Mouse (Mus musculus): ENCODE measurements around the gene Smim10l1. TPM values are rescaled to one million over a fixed set of nuclear protein-coding genes. Genes with fewer than 3 reads are reported as not detected.
A peak's percentile ranks its signal among the peaks of the same experiment; 100 is the strongest.

Gene Smim10l1
- 116 and 136 TPM in 2 replicates for polyA plus RNA-seq (2015; fragmentation: Nextera tagmentation; extraction: Ambion mirVana)

- peak within 1 kb of the TSS; percentile 61 for H3K4me2 ChIP-seq
- H3K9ac ChIP-seq (replicated peaks), result peak within 1 kb of the TSS; percentile 88
- H3K27ac ChIP-seq (replicated peaks), result peak within 1 kb of the TSS; percentile 99
- peaks cover 6% of the 10 kb centered on the region; the same call in 1 of the 2 replicates for H3K36me3 ChIP-seq
- peak within 1 kb of the TSS; percentile 73 for H3K4me3 ChIP-seq (replicated peaks)
- no peaks in the 10 kb centered on the region for H3K27me3 ChIP-seq (replicated peaks)
- H3K4me1 ChIP-seq, result peaks cover 6% of the 10 kb centered on the region
- H3K9me3 ChIP-seq (replicated peaks), result no peaks in the 10 kb centered on the region
- no peak for ATAC-seq (ENCODE audit: low FRiP score)
Observed at GRCm38 (mm10) chr6:133104609-133104921, at the start of gene Smim10l1. Smim10l1 (plus strand) TSS chr6:133104909.

DNA sequence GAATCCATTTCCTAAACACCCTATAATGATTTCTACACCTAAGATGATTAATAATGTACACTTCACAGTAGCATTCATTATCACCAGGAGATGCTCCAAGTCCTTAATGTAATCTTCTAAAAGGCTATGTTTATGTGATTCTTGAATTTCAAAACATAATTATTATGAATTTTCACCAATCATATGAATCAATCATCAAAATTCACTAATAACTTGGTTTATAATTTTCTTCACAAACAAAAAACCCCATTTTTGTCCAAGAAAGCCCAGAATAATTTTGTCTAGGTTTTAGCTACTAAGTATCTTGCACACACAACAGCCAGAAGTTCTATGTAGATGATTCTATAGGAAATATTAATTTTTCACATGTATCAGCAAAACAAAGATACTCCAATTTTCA lies 49.0 kb upstream of the Smim10l1 start, which contains the start of gene Tas2r140:
Tas2r140 (minus strand) TSS at position 101 of the 400 bp plus-strand sequence.
- no peak within 1 kb of the TSS for H3K9ac ChIP-seq (replicated peaks)
- ATAC-seq (ENCODE audit: low FRiP score), result no peak
- H3K4me3 ChIP-seq (replicated peaks), result no peak within 1 kb of the TSS

DNA sequence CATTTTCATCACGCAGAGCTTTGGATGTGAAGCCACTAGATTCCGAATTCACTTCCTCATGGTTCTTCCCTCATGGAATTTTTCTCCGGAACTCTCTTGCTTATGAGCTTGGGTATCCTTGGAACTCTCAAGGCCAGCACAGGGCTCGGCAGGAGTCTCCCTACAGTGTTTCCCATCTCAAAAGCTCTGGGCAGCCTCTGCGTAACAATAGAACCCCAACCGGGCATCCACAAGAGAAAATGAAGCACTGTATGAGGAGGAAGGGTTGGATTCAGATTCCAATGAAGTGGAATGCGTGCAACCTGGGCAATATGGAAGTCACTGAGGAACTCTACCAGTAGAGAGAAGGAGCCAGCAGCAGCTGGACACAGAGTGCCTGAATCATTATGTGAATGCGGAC lies 12.5 kb upstream of the Smim10l1 start:
- 81% methylated on average over 8 of the region's 8 CpGs for WGBS
- H3K4me2 ChIP-seq, result no peak overlapping the region
- H3K27me3 ChIP-seq (replicated peaks), result no peaks in the 10 kb centered on the region
- no peak overlapping the region for H3K4me3 ChIP-seq (replicated peaks)
- H3K4me1 ChIP-seq, result no peaks in the 10 kb centered on the region
- H3K27ac ChIP-seq (replicated peaks), result no peak overlapping the region
- ATAC-seq (ENCODE audit: low FRiP score), result no peak
- no peak overlapping the region for H3K9ac ChIP-seq (replicated peaks)
- no peaks in the 10 kb centered on the region for H3K9me3 ChIP-seq (replicated peaks)
- no peaks in the 10 kb centered on the region for H3K36me3 ChIP-seq

More for the DNA sequence above, 49.0 kb upstream of the Smim10l1 start, which contains the start of gene Tas2r140:
- Histone ChIP-seq H3K4me1 (no peaks in the 10 kb centered on the region), H3K36me3 (no peaks in the 10 kb centered on the region), H3K4me2 (no peak within 1 kb of the TSS), H3K27me3 (replicated peaks) (no peaks in the 10 kb centered on the region), H3K27ac (replicated peaks) (no peak within 1 kb of the TSS), H3K9me3 (replicated peaks) (no peaks in the 10 kb centered on the region)

- Histone ChIP-seq H3K9me3 (replicated peaks) (no peaks in the 10 kb centered on the region), H3K9ac (replicated peaks) (no peak overlapping the region), H3K4me1 (peaks cover 6% of the 10 kb centered on the region), H3K4me3 (replicated peaks) (no peak overlapping the region), H3K4me2 (no peak overlapping the region), H3K27me3 (replicated peaks) (no peaks in the 10 kb centered on the region), H3K36me3 (no peaks in the 10 kb centered on the region), H3K27ac (replicated peaks) (no peak overlapping the region)
- ATAC-seq (ENCODE audit: low FRiP score), result no peak
- 48% methylated on average over 1 of the region's 1 CpGs for WGBS
Observed at GRCm38 (mm10) chr6:133102430-133102829, 2.3 kb upstream of the Smim10l1 start.

DNA sequence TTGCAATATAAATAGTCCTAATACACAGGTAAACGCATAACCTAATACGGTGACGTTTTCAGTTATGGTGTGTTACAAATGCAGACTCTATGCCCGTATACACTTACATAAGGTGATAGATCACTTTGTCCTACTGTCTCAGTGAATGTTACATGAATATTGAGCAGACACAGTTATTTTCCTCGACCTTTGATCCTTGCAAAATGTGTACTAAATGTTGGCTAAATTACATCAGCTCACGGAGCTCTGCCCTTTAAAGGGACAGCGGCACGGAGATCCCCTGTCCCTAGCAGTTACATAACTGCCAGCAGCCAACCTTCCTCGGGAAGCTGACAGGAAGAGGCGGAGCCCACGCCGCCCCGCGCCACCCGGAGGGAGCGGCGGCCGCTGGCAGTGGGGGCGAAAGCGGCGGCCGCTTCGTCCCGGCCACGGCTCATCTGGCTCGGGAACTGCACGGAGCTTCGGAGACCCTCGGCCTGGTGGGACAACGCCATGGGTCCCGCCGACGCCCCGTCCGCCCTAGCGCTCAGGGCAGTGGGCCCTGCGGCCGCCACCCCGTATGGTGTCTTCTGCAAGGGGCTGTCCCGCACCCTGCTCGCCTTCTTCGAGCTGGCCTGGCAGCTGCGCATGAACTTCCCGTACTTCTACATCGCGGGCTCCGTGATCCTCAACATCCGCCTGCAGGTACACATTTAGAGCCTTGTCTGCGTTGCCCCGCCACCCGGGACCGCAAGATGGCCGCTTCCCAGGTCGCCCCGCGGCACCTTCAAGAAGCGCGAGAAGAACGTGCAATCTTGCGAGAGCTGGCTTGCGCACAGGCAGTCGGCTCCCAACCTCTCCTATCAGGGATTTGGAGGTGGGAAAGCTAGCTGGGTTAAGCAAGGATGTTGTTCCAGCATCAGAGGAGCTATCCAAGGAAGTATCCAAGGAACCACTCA lies 482 bp downstream of the Smim10l1 start:
- Histone ChIP-seq H3K27me3 (replicated peaks) (no peaks in the 10 kb centered on the region), H3K27ac (replicated peaks) (peak overlapping the region; percentile 99), H3K36me3 (peaks cover 6% of the 10 kb centered on the region; the same call in 1 of the 2 replicates), H3K4me3 (replicated peaks) (peak overlapping the region; percentile 73), H3K9ac (replicated peaks) (peak overlapping the region; percentile 88), H3K4me1 (peaks cover 6% of the 10 kb centered on the region), H3K9me3 (replicated peaks) (no peaks in the 10 kb centered on the region), H3K4me2 (peak overlapping the region; percentile 61)
- WGBS, result 1% methylated on average over 62 of the region's 62 CpGs
- ATAC-seq (ENCODE audit: low FRiP score), result peak; percentile 99

Other genes with a start within 250 kb of the Smim10l1 start
- not detected in 2 replicates for gene Tas2r116, start 249.5 kb upstream of the Smim10l1 start, polyA plus RNA-seq (2015; fragmentation: Nextera tagmentation; extraction: Ambion mirVana)
- gene Tas2r110, start 236.9 kb upstream of the Smim10l1 start, polyA plus RNA-seq (2015; fragmentation: Nextera tagmentation; extraction: Ambion mirVana), result not detected in 2 replicates
- gene Tas2r113, start 211.9 kb upstream of the Smim10l1 start, polyA plus RNA-seq (2015; fragmentation: Nextera tagmentation; extraction: Ambion mirVana), result not detected in 2 replicates
- gene Tas2r125, start 195.3 kb upstream of the Smim10l1 start, polyA plus RNA-seq (2015; fragmentation: Nextera tagmentation; extraction: Ambion mirVana), result not detected in 2 replicates
- not detected in 2 replicates for gene Tas2r129, start 153.8 kb upstream of the Smim10l1 start, polyA plus RNA-seq (2015; fragmentation: Nextera tagmentation; extraction: Ambion mirVana)
- gene Tas2r131, start 147.0 kb upstream of the Smim10l1 start, polyA plus RNA-seq (2015; fragmentation: Nextera tagmentation; extraction: Ambion mirVana), result not detected in 2 replicates
- gene Tas2r109, start 123.9 kb upstream of the Smim10l1 start, polyA plus RNA-seq (2015; fragmentation: Nextera tagmentation; extraction: Ambion mirVana), result not detected in 2 replicates
- gene Tas2r103, start 67.8 kb upstream of the Smim10l1 start, polyA plus RNA-seq (2015; fragmentation: Nextera tagmentation; extraction: Ambion mirVana), result not detected in 2 replicates
- not detected in 2 replicates for gene Tas2r140, start 49.1 kb upstream of the Smim10l1 start, polyA plus RNA-seq (2015; fragmentation: Nextera tagmentation; extraction: Ambion mirVana)
- gene 5530400C23Rik, start 187.3 kb downstream of the Smim10l1 start, polyA plus RNA-seq (2015; fragmentation: Nextera tagmentation; extraction: Ambion mirVana), result not detected in 2 replicates

Data from neural tube, embryonic 15.5 days (tissue).